Mouse (Mus musculus) CD4-positive, CD25-positive, alpha-beta regulatory T cell, adult 2 months (primary cell): ENCODE measurements around the gene Dusp13.

Source experiments
- DNase-seq: peaks from one replicate; pipeline ENCODE4 v3.0.0-alpha.2; 2012; ENCODE audit warnings: low read depth, low spot score

Dusp13 gene

GRCm38 (mm10) chr14:21703255-21703654 is 47.7 kb downstream of the Dusp13 start:
- DNase-seq, result no peak

GRCm38 (mm10) chr14:21702691-21703090 is 48.3 kb downstream of the Dusp13 start:
- no peak for DNase-seq

- no peak for DNase-seq
Observed at GRCm38 (mm10) chr14:21696186-21696830, 54.7 kb downstream of the Dusp13 start.

- no peak for DNase-seq
Observed at GRCm38 (mm10) chr14:21695020-21695419, 56.0 kb downstream of the Dusp13 start.

- no peak for DNase-seq
Observed at GRCm38 (mm10) chr14:21691070-21691469, 59.9 kb downstream of the Dusp13 start.

- DNase-seq, result no peak
Observed at GRCm38 (mm10) chr14:21686376-21687279, 64.4 kb downstream of the Dusp13 start.

GRCm38 (mm10) chr14:21685411-21686146 is 65.4 kb downstream of the Dusp13 start:
- DNase-seq, result no peak

GRCm38 (mm10) chr14:21683834-21684233 is 67.1 kb downstream of the Dusp13 start:
- DNase-seq, result no peak
